Mouse (Mus musculus) heart, postnatal 10 days (tissue): ENCODE measurements around the gene Mief1. TPM values are rescaled to one million over a fixed set of nuclear protein-coding genes. Genes with fewer than 3 reads are reported as not detected.

Source experiments
- DNase-seq, 2 experiments: peaks; one replicate each; pipeline ENCODE4 v3.0.0; 2021
- intact Hi-C: fragments of 180-260 bp; cut with DNase I; formaldehyde crosslinking; loops from one replicate; pipeline ENCODE4 v1.15.1; 2025
- total RNA-seq, 2 experiments: library from RNA; stranded (reverse); gene quantifications; 2 replicates each; pipeline ENCODE4 v1.2.3; 2021

Mief1 gene
- total RNA-seq, 2 experiments from 2014 or later = 33.2 to 37.6 TPM

DNA sequence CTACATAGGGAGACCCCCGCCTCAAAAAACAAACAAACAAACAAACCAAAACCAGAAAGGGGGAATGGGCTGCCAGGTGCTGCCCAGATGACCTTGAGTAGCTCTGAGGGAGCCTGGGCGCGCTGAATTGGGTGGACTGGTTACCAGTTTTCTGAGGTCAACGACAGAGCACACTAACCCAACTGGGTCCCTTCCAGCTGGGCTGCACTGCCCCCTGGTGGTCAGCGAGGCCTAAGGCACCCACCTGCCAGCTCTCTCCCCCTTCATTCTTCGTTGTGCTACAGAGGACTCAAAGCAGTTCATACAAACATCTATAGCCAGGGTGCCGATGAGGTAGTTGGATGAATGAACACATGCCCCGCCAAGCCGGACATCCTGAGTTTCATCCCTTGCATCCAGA is 8.6 kb upstream of the Mief1 start:
- intact Hi-C loops = loop anchor here (2.0 to 10.0 kb wide), 3 partner anchors 113 to 280 kb away; no protein-coding TSS in a partner anchor
- DNase-seq = peak; percentile 72 to 90

DNA sequence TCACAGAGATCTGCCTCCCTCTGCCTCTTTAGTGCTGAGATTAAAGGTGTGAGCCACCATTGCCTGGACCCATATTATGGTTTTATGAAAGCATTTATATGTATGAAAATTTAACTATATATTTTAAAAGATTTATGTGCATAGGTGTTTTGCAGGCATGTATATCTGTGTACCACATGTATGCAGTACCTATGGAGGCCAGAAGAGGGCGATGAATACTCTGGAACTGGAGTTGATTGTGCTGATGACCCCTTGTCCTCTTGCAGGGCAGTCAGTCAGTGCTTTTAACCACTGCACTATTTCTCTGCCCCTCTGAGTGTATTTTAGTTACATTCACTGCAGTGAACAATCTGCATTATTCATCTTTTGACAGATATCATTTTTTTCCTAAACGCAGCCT is 8.0 kb upstream of the Mief1 start:
- intact Hi-C loops = loop anchor here (2.0 to 10.0 kb wide), 4 partner anchors 35 to 281 kb away; no protein-coding TSS in a partner anchor

DNA sequence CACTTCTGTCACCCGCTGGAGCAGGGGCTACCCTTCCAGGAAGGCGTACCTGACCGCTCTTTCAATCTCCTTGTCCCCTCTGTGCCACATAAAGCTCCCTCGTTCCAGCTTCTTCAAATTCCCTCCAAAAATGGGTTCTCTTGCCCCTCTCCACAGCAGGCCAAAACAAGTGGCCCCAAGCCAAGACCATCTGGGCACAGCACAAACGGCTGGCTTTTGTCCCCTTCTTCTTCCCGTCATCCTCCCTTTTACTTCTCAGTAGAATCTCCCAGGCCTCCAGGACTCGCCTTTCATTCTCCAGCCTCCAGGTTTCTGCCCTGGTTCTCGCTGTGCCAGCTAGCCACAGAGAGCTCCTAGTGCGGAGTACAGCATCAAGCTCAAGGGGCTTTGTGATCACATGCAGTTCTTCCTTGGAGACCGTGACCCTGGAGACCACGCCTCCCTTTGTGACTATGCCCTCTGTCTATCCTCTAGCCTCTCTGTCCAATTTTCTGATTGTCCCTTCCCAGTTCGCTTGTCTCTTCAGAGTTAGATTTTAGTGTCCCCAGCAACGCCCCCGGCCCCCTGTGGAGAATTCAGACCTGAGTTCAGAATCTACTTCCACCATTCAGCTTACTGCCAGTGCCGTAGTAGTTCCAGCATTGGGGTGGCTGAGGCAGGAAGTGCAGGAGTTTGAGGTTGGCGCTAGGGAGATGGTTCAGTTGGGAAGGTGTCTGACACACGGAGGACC is 5.6 kb upstream of the Mief1 start:
- intact Hi-C loops = loop anchor here (5.0 to 10.0 kb wide), 2 partner anchors 116 to 283 kb away; no protein-coding TSS in a partner anchor
- no peak for DNase-seq

More for the DNA sequence above, 8.0 kb upstream of the Mief1 start:
- DNase-seq = peak; percentile 56 to 76

DNA sequence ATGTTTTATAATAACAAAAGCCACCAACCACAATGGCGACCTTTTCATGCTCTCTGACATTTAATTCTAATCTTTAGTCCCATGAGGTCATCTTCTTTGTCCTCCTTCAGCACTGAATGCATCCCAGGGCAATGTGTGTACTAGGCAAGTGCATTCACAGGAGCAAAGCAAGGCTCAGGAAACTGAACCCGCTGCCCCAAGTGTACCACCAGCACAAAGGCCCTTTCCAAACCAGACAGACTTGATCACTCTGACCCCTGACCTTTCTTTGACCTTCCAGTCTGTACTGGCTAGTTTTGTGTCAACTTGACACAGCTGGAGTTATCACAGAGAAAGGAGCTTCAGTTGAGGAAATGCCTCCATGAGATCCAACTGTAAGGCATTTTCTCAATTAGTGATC is 1.5 kb upstream of the Mief1 start:
- DNase-seq = no peak
- intact Hi-C loops = no loop called here

DNA sequence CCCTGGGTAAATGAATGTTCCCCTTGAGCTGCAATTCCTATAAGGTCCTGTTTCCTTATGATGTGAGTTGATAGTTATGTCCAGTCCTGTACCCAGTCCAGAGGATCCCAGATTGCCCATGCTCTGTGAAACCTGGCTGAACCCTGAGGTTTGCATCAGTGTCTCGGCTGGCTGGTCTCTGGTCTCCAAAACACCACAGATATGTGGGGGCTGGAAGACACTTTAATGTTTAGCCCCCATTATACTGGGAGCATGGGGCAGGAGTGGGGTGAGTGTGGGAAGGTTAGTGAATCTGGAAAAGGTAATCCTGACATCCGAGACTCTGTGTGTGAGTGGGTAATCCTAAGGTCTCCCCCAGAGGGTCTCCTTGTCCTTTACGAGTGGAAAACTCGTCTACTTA is 765 bp upstream of the Mief1 start:
- intact Hi-C loops = no loop called here
- no peak for DNase-seq

DNA sequence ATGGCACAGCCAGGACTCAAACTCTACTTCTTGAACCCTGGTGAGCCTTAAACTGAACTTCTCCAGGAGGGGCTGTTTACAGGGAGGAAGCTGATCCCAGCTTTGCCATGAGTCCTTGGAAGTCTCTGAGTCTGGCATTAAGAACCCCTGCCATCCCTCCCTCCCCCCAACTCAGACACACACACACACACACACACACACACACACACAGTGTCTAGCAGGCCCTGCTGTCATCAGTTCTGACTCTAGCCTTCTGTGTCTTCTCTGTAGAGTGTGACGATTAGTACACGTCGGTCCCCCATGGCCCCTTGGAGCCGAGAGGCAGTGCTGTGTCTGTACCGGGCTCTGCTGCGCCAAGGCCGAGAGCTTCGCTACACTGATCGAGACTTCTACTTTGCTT is 1.7 kb downstream of the Mief1 start, which contains the start of gene AC140267.1:
TSS of gene AC140267.1 (plus strand) at position 301 of the 400 bp plus-strand sequence.
- intact Hi-C loops = no loop called here
- DNase-seq = no peak

DNA sequence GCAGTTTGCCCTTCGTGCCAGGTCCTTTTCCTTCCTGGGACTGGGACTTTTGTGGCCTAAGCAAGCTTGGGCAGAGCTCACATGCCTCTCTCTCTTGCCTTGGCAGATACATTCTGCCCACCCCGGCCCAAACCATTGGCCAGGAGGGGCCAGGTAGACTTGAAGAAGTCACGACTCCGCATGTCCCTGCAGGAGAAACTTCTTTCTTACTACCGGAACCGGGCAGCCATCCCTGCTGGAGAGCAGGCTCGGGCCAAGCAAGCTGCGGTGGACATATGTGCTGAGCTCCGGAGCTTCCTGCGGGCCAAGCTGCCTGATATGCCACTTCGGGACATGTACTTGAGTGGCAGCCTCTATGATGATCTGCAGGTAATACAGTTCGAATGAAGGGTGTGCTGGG is 14.3 kb downstream of the Mief1 start:
- intact Hi-C loops = no loop called here

DNA sequence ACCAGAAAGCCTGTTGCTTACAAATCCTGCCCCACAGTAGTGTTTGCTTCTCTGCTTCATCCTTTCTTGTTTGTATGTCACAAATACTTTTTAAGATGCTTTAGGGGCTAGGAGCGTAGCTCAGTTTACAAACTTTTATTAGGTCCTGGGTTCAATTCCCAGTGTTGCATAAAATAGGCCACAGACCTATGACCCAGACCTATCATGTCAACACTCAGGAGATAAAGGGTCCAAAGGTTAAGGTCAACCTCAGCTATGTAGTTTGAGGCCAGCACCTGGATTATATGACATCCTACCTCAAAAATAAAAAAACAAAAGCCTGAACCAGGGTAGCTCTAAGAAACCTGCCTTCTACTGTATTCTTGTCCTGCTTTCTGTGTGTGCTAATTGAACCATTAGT is 14.8 kb downstream of the Mief1 start:
- no peak for DNase-seq

More for the DNA sequence above, 14.3 kb downstream of the Mief1 start:
- no peak for DNase-seq

DNA sequence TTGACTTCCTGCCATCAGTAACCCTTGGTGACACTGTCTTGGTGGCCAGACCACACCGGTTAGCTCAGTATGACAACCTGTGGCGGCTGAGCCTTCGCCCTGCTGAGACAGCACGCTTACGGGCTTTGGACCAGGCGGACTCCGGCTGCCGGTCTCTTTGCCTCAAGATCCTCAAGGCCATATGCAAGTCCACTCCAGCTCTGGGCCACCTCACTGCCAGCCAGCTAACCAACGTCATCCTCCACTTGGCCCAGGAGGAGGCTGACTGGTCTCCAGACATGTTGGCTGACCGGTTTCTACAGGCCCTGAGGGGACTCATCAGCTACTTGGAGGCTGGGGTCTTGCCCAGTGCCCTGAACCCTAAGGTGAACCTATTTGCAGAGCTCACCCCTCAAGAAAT is 15.9 kb downstream of the Mief1 start:
- intact Hi-C loops = no loop called here
- no peak for DNase-seq

More for the DNA sequence above, 14.8 kb downstream of the Mief1 start:
- intact Hi-C loops = no loop called here

DNA sequence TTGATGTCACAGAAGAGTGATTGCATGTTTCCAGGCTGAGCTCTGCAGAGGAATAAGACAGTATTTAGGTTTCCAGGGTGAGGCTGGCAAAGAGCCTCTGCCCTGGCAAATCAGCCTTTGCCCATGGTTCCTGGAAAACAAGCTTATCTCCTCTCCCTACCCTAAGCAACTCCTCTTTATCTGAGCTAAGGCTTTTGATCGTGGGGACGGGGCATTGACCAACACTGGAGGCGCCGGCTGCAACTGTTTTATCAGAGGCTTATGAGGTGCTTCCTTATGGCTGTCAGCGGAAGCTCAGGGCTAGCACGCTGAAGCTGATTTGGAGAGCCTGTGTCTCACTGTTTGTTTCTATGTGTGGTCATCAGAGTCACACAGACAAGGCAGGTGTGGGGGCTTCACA is 16.8 kb downstream of the Mief1 start:
- DNase-seq = no peak
- intact Hi-C loops = no loop called here

DNA sequence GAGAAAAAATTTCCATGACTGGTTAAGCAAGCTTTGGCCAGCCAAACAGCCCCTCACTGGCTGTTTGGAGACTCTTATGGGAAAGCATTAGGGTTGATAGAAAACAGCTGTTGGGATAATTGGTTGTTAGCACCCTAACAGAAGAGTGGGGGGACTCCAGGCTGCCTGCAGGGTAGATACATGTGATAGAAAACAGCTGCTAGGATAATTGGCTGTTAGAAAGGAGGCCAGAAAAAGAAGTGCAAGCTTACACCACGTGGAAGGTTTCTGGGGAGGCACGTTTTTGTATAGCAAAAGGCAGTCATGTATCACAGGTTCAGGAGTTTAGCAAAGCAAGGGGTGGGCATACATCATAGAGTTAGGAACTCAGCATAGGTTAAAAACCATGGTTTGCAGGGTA is 19.7 kb downstream of the Mief1 start:
- DNase-seq = peak in 1 of 2 experiments; percentile 25
- intact Hi-C loops = no loop called here

DNA sequence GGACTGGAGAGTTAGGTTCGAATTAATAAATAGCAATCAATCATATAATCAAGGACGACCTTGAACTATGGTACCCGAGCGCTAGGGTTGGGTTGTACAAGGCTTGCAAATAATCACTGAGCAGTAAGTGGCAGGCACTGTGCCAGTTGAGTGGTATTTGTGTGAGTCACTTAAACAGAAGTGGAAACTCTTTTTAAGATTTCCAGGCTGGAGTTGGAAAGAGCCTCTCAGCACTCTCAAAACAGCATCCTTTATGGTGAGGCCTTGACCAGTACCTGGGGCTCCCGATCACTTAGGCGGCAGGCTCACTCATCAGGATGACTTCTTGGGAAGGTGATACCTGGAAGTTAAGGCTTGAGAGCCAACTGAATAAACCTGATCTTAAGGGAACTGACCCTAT is 20.4 kb downstream of the Mief1 start:
- DNase-seq = peak; percentile 50 to 58
- intact Hi-C loops = loop anchor here (1.0 kb wide), 1 partner anchor 20 kb away; the partner anchor contains the start of gene Mief1

DNA sequence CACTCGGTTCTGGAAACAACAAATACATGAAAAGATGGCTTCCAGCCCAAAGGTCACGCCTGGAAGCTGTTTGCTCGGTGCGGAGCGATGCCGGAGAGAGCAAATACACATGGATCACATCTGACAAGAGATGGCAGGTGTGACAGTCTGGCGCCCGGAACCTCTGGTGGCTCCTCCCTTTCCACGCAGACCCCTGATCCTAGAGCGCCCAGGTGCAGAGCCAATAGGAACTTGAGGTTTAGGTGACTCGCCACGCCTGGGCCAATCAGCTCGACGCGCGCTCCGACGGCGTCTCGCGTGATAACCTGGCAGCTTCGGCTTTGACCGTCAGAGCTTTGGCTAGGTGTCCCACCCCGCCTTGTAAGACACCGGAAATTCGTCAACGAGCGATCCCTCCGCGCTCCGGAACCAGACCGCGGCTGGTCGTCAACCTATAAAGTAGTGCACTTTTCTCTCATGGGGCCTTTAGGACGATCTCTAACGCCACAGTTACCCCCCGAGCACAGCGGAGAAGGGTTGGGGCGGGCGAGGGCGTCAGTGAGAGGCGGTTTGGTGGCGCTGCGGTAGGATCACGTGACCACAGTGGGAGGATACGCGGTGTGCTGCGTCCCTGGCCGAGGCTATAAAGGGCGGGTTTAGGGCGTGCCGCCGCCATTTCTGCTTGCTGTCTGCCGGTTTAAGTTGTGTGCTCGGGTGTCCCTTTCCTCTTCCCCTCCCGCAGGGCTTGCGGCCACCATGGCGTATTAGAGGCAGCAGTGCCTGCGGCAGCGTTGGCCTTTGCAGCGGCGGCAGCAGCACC is 21.2 kb downstream of the Mief1 start, which contains the start of gene Atf4:
TSS of gene Atf4 (plus strand) at position 338 of the 799 bp plus-strand sequence.
- intact Hi-C loops = loop anchor here (1.0 kb wide), 1 partner anchor 21 kb away; the partner anchor contains the start of gene Mief1
- DNase-seq = peak; percentile 99

DNA sequence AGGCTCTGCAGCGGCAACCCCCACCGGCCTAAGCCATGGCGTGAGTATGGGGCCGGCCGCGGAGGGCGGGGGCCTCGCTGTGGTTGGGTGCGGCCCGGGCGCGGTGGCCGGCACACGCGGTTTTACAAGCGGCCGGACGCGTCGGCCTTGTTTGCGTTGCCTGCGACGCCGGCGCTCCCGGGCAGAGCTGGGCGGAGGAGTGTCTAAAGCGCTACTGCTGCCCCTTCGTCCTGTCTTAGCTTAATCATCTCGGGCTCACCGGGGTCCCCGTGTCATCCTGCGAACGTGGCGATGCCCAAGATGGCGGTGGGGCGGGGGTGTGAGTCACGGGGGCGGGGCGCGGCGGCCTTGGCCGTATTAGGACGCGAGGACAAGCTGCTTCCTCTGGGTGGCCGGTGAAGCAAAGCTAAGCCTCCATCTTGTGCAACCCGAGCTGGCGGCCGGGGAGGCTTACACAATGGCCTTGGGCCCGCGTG is 21.9 kb downstream of the Mief1 start:
- intact Hi-C loops = no loop called here
- peak; percentile 84 to 90 for DNase-seq

DNA sequence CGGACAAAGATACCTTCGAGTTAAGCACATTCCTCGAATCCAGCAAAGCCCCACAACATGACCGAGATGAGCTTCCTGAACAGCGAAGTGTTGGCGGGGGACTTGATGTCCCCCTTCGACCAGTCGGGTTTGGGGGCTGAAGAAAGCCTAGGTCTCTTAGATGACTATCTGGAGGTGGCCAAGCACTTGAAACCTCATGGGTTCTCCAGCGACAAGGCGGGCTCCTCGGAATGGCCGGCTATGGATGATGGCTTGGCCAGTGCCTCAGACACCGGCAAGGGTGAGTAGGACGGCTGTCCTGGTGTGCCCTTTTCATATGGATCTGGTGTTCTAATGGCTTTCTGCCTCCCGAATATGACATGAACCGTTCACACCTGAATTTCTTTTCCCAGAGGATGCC is 22.4 kb downstream of the Mief1 start:
- DNase-seq = peak; percentile 29 to 41
- intact Hi-C loops = no loop called here

DNA sequence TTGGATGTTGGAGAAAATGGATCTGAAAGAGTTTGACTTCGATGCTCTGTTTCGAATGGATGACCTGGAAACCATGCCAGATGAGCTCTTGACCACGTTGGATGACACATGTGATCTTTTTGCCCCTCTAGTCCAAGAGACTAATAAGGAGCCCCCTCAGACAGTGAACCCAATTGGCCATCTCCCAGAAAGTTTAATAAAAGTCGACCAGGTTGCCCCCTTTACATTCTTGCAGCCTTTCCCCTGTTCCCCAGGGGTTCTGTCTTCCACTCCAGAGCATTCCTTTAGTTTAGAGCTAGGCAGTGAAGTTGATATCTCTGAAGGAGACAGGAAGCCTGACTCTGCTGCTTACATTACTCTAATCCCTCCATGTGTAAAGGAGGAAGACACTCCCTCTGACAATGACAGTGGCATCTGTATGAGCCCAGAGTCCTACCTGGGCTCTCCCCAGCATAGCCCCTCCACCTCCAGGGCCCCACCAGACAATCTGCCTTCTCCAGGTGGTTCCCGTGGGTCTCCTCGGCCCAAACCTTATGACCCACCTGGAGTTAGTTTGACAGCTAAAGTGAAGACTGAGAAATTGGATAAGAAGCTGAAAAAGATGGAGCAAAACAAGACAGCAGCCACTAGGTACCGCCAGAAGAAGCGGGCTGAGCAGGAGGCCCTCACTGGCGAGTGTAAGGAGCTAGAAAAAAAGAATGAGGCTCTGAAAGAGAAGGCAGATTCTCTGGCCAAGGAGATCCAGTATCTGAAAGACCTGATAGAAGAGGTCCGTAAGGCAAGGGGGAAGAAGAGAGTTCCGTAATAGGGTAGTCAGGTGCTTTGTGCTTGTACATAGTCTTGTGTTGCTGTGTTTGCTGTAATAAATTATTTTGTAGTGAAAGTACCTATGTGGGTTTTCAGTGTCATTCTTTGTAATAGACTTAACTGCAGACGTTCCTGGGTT is 23.1 kb downstream of the Mief1 start:
- intact Hi-C loops = no loop called here
- no peak for DNase-seq

DNA sequence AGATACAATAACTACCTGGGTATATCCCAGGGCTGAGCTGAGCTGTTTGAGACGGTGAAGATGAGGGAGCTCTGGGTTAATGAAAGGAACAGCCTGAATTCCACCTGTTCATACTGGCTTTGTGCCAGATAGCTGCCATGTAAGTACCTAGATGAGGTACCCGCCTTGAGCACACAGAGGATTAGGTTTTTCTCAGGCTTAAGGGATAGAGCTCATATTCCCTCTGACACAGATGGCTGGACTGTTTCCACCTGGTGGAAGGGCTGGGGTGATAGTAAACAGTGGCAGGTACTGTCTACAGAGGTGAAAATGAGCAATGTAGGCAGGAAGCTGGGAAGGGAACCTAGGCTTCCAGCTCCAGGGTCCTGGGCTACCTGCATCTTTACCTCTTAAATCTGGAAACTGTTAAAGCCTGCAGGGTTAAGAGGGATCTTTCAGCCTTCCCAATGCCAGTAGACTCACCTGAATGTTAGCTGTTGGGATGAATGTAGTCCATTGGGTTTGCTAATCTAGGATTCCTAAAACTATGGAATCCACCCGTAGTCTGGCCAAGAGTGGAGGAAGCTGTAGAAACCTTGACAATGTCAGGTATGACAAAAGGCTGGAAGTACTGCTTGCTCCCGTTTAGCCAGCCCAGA is 23.9 kb downstream of the Mief1 start:
- DNase-seq = peak in 1 of 2 experiments; percentile 36
- intact Hi-C loops = no loop called here

DNA sequence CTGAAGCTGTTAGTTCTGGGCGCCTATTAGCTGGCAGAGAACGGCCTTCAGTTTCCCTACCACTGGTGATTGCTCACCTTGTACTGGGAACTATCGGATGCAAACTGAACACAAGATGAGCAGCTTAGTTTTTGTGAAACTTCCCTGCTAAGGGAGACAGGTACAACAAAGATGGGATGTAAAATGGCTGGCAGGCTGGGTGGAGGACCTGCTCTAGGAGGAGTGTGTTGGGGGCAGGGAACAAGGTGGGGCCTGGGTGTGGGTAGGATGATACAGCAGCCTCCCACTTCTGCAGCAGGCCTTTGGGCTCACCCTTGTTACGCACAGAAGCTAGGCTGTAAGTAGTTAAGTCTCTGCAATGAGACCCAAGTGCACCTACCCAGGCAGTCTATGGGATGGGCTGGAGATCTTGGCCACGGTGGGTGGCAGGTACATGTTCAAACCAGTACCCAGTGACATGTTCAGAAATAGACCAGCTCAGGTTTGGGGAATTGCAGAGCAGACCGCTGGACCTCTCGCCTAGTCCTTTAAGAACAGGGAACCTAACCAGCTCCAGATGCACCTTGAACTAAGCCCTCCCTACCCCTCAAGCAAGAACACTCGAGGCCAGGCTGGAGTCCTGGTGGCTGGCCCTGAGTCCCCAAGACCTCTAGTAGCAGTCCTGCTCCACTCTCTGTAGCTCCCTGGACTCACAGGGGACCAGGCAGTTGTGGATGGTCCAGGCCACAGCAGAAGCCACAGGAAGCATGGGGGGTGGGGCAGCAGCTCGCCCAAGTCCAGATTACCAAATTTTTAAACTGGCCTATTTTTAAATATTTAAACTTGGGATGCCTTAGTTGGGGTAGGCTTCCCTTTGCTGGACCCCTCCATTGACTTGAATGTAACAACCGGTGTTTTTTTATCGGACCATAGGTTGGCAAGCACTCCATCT is 24.7 kb downstream of the Mief1 start:
- intact Hi-C loops = no loop called here
- DNase-seq = peak in 1 of 2 experiments; percentile 46
